ENCODE assay signal across 8 mouse cellular contexts in the genomic region with DNA sequence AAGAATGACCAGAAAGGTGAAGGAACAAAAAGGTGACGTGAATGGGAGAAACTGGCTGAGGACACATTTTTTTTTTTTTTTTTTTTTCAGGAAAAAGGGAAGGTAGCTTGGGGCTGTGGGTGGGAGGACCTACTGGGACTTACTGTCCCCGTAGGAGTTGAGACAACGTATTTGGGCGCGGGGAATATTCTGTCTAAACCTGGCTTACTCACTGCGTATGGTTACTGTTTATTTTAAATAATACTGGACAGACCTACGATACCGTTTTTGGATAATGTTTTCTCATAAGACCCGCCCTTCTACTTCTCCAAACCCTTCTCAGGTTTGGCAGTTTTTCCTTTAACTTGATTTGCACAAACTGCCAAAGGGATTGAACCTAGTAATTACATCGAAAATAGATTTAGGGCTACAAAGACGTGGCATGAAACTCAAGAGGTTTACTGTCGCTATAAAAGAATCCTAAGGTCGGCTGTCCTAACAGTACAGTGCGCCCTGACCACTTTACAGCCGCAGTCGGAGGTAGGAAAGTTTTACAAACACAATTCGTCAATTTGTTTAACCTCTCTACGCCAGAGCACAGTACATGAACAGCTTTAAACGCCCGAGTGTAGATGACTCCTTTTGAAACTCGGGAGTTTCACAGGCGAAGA. TPM values are rescaled to one million over a fixed set of nuclear protein-coding genes. Genes with fewer than 3 reads are reported as not detected.
DNase-seq lines count a peak whose midpoint lies in the region; ATAC-seq and TF ChIP-seq lines count a peak whose summit lies in the region.

No protein-coding gene starts in this region.

- H3K36me3 ChIP-seq in ES-E14 (ENCODE audit: control insufficient read depth, insufficient read depth, low read length, poor library complexity, severe bottlenecking): peaks cover under 1% of the 10 kb centered on the region; the same call in 1 of the 2 replicates
- H3K36me3 ChIP-seq in heart, embryonic 16.5 days (ENCODE audit: control insufficient read depth, insufficient read depth): peaks cover under 1% of the 10 kb centered on the region; the same call in 1 of the 2 replicates
- 0 out of 2 replicates have a peak, but pooled peaks cover 3% of the 10 kb centered on the region for H3K36me3 ChIP-seq in liver, postnatal 0 days (replicated peaks; ENCODE audit: insufficient read depth, low read length)

- TF ChIP-seq CTCF in gastrocnemius, adult 2 months (IDR thresholded peaks at IDR 0.05): no peak
- no peak for TF ChIP-seq CTCF in liver, postnatal 0 days (IDR thresholded peaks at IDR 0.05; ENCODE audit: low read depth)

- H3K9ac ChIP-seq in ES-E14 (ENCODE audit: insufficient read depth, low read depth, low read length, poor library complexity, severe bottlenecking): peak overlapping the region; percentile 80
- H3K9ac ChIP-seq in heart, embryonic 16.5 days (ENCODE audit: low read length): peak overlapping the region; percentile 93
- peak overlapping the region; percentile 95 for H3K9ac ChIP-seq in liver, postnatal 0 days (replicated peaks)

- in situ Hi-C loops in ES-E14 (cut with MboI; ENCODE audit: low sequenced_read_pairs in 2 of 2, unreplicated experiment in 2 of 2): no loop called here

- H3K4me2 ChIP-seq in heart, embryonic 16.5 days (ENCODE audit: low read depth, low read length): peak overlapping the region; percentile 91
- H3K4me2 ChIP-seq in liver, postnatal 0 days (ENCODE audit: low read depth, low read length): peak overlapping the region; percentile 97

- H3K4me3 ChIP-seq in gastrocnemius, adult 2 months: peak overlapping the region; percentile 100
- peak overlapping the region; percentile 78 to 87 for H3K4me3 ChIP-seq in ES-E14 (ENCODE audit: insufficient read depth in 1 of 2, low read depth in 1 of 2, low read length in 2 of 2, poor library complexity in 1 of 2, severe bottlenecking in 1 of 2)
- H3K4me3 ChIP-seq in heart, embryonic 16.5 days (ENCODE audit: low read length): peak overlapping the region; percentile 77
- peak overlapping the region; percentile 93 for H3K4me3 ChIP-seq in liver, postnatal 0 days (ENCODE audit: low read depth, low read length)

- 4% methylated on average over 22 of the region's 22 CpGs for WGBS in heart, embryonic 16.5 days
- 4% methylated on average over 22 of the region's 22 CpGs for WGBS in liver, postnatal 0 days (ENCODE audit: insufficient replicate concordance)

- H3K27ac ChIP-seq in gastrocnemius, adult 2 months: peak overlapping the region; percentile 99
- no peak overlapping the region for H3K27ac ChIP-seq in ES-E14 (ENCODE audit: insufficient read depth, low read depth, low read length, poor library complexity, severe bottlenecking)
- peak overlapping the region; percentile 93 for H3K27ac ChIP-seq in heart, embryonic 16.5 days (ENCODE audit: low read length)
- H3K27ac ChIP-seq in liver, postnatal 0 days (ENCODE audit: low read depth): peak overlapping the region; percentile 93

- DNase-seq in gastrocnemius, adult 2 months: no peak
- DNase-seq in gastrocnemius, adult 18-20 months (ENCODE audit: low spot score): no peak
- DNase-seq in ES-E14 (ENCODE audit: low read depth, low spot score): no peak
- no peak for DNase-seq in liver, postnatal 0 days
- DNase-seq in retina, postnatal 1 day: no peak
- no peak for DNase-seq in left cerebral cortex, postnatal 25 days (ENCODE audit: low spot score in 2 of 2)
- DNase-seq in gastrocnemius, adult 8-10 months (ENCODE audit: low spot score in 2 of 2): no peak

- intact Hi-C loops in gastrocnemius, adult 2 months (cut with DNase I): loop anchor here (5.0 kb wide), 1 partner anchor 113 kb away; the partner anchor contains the start of gene Mtmr12
- intact Hi-C loops in left cerebral cortex, postnatal 25 days (cut with DNase I): loop anchor here (5.0 kb wide), 1 partner anchor 113 kb away; the partner anchor contains the start of gene Mtmr12

- TF ChIP-seq EP300 in liver, postnatal 0 days (IDR thresholded peaks at IDR 0.05; ENCODE audit: low read depth): no peak

- ATAC-seq in heart, embryonic 16.5 days (replicated peaks; ENCODE audit: extremely low read depth, insufficient read depth, low FRiP score): no peak
- ATAC-seq in liver, postnatal 0 days: peak; percentile 19

- no peaks in the 10 kb centered on the region for H3K9me3 ChIP-seq in ES-E14 (ENCODE audit: control insufficient read depth, insufficient read depth, low read depth, low read length)
- no peaks in the 10 kb centered on the region for H3K9me3 ChIP-seq in heart, embryonic 16.5 days (replicated peaks; ENCODE audit: control insufficient read depth, low read length)
- no peaks in the 10 kb centered on the region for H3K9me3 ChIP-seq in liver, postnatal 0 days (ENCODE audit: low read length)

- no peaks in the 10 kb centered on the region for H3K27me3 ChIP-seq in heart, embryonic 16.5 days (ENCODE audit: control insufficient read depth, insufficient read depth, low read length)
- H3K27me3 ChIP-seq in liver, postnatal 0 days (ENCODE audit: insufficient read depth, low read length): 0 out of 2 replicates have a peak, but pooled peaks cover 2% of the 10 kb centered on the region

- no peaks in the 10 kb centered on the region for H3K4me1 ChIP-seq in ES-E14 (ENCODE audit: control insufficient read depth in 2 of 2, insufficient read depth in 2 of 2, low read length in 2 of 2, poor library complexity in 1 of 2)
- peaks cover 12% of the 10 kb centered on the region for H3K4me1 ChIP-seq in heart, embryonic 16.5 days (ENCODE audit: control insufficient read depth, insufficient read depth, low read length)
- H3K4me1 ChIP-seq in liver, postnatal 0 days (ENCODE audit: insufficient read depth): peaks cover 22% of the 10 kb centered on the region

TF ChIP-seq in ES-E14, 5 proteins besides CTCF, POLR2A, EP300 and RAD21:
- TF ChIP-seq MAFK (IDR thresholded peaks at IDR 0.05; ENCODE audit: insufficient read depth, low read depth, low read length) (no peak), CHD2 (IDR thresholded peaks at IDR 0.05; ENCODE audit: low read depth, low read length) (no peak), HCFC1 (IDR thresholded peaks at IDR 0.05; ENCODE audit: borderline replicate concordance, insufficient read depth, low read length) (no peak), ZNF384 (IDR thresholded peaks at IDR 0.05; ENCODE audit: low read depth, low read length) (no peak), ZC3H11A (IDR thresholded peaks at IDR 0.05; ENCODE audit: borderline replicate concordance, low read depth, low read length) (no peak)

RNA-seq across cellular contexts. Expression of gene Golph3, which starts 0.7 kb away (rescaled TPM):
- total RNA-seq in gastrocnemius, adult 2 months (2021): 10 to 100 TPM; 77.0 to 80.0 TPM
- 10 to 100 TPM; 70.2 to 77.9 TPM for total RNA-seq in gastrocnemius, adult 18-20 months (2021)
- 72.9 and 83.7 TPM in 2 replicates for total RNA-seq in ES-E14 (2012; rRNA removed)
- 61.3 and 67.6 TPM in 2 replicates for polyA plus RNA-seq in heart, embryonic 16.5 days (2015; fragmentation: Nextera tagmentation; extraction: Ambion mirVana)
- polyA plus RNA-seq in liver, postnatal 0 days (2015; fragmentation: Nextera tagmentation; extraction: Ambion mirVana): 35.8 and 37.2 TPM in 2 replicates
- total RNA-seq in left cerebral cortex, postnatal 25 days (2021): 100 to 1,000 TPM; 104 TPM
- 10 to 100 TPM; 66.2 to 86.7 (median 75.1) TPM for total RNA-seq in gastrocnemius, adult 8-10 months (2022)

RNA-seq across cellular contexts. Expression of gene 1810049J17Rik, which starts 1.1 kb away (rescaled TPM):
- total RNA-seq in gastrocnemius, adult 2 months (2021): not detected
- under 1 TPM; 0.76 to 0.78 TPM for total RNA-seq in gastrocnemius, adult 18-20 months (2021)
- total RNA-seq in ES-E14 (2012; rRNA removed): 9.6 and 18.8 TPM in 2 replicates
- polyA plus RNA-seq in heart, embryonic 16.5 days (2015; fragmentation: Nextera tagmentation; extraction: Ambion mirVana): 0.75 TPM in 1 of 2 replicates, not detected in the other
- polyA plus RNA-seq in liver, postnatal 0 days (2015; fragmentation: Nextera tagmentation; extraction: Ambion mirVana): 0.79 and 1.1 TPM in 2 replicates
- 1 to 10 TPM; 2.0 to 2.4 TPM for total RNA-seq in left cerebral cortex, postnatal 25 days (2021)
- total RNA-seq in gastrocnemius, adult 8-10 months (2022): under 1 TPM in 1 of 4 experiments, not detected in 3; 0.72 TPM
